Mouse (Mus musculus) liver, embryonic 15.5 days (tissue): Measurements from ENCODE around the gene Dhrs3. TPM values are rescaled to one million over a fixed set of nuclear protein-coding genes. Genes with fewer than 3 reads are reported as not detected.

ENCODE experiments used
- ATAC-seq: fragments of 200-750 bp; cut with Nextera tagmentation; 2 replicates; pipeline ENCODE4 v1.8.0; 2017; ENCODE audit warnings: moderate number of reproducible peaks, mild to moderate bottlenecking, moderate library complexity; ENCODE audit not compliant: insufficient read depth
- H3K27ac ChIP-seq: fragments of 300-500 bp; sonication (generic); replicated peaks from 2 replicates; pipeline ENCODE4 v1.5.1; 2015; ENCODE audit warnings: mild to moderate bottlenecking, inconsistent platforms
- H3K27me3 ChIP-seq: fragments of 300-500 bp; sonication (generic); 2 replicates; pipeline ENCODE4 v1.6.1; 2015; ENCODE audit warnings: mild to moderate bottlenecking, inconsistent platforms
- H3K36me3 ChIP-seq: fragments of 300-500 bp; sonication (generic); replicated peaks from 2 replicates; pipeline ENCODE4 v1.6.1; 2015; ENCODE audit warnings: moderate library complexity, mild to moderate bottlenecking, inconsistent platforms
- H3K4me1 ChIP-seq: fragments of 300-500 bp; sonication (generic); replicated peaks from 2 replicates; pipeline ENCODE4 v1.6.1; 2015; ENCODE audit warnings: inconsistent platforms
- H3K4me2 ChIP-seq: fragments of 300-500 bp; sonication (generic); 2 replicates; pipeline ENCODE4 v1.6.1; 2015; ENCODE audit warnings: moderate library complexity, mild to moderate bottlenecking, inconsistent platforms
- H3K4me3 ChIP-seq: fragments of 300-500 bp; sonication (generic); replicated peaks from 2 replicates; pipeline ENCODE4 v1.5.1; 2015; ENCODE audit warnings: mild to moderate bottlenecking, inconsistent platforms
- H3K9ac ChIP-seq: fragments of 300-500 bp; sonication (generic); 2 replicates; pipeline ENCODE4 v1.6.1; 2015; ENCODE audit warnings: moderate library complexity, mild to moderate bottlenecking, inconsistent platforms
- H3K9me3 ChIP-seq: fragments of 300-500 bp; sonication (generic); replicated peaks from 2 replicates; pipeline ENCODE4 v1.6.1; 2016; ENCODE audit warnings: inconsistent platforms
- WGBS: fragments of 180-500 bp; shearing (Covaris S2); methylation state at CpG from one replicate; pipeline ENCODE4 v1.1.7; 2015; ENCODE audit warnings: mixed read lengths; ENCODE audit not compliant: insufficient replicate concordance; 5-methylcytosine and 5-hydroxymethylcytosine counted together
- polyA plus RNA-seq: library from polyadenylated mRNA; unstranded; fragments of >200 nt; fragmentation: Nextera tagmentation; extraction: Ambion mirVana; gene quantifications from 2 replicates; pipeline ENCODE4 v1.2.1, GENCODE M21; 2015

Gene Dhrs3
- polyA plus RNA-seq, 1 experiment from 2014 or later: 27.6 TPM

GRCm38 (mm10) chr4:144957721-144958120, 65.1 kb downstream of the Dhrs3 start:
- Histone ChIP-seq H3K4me2 (no peak overlapping the region), H3K4me1 (peaks cover 24% of the 10 kb centered on the region), H3K9ac (no peak overlapping the region), H3K9me3 (no peaks in the 10 kb centered on the region), H3K36me3 (no peaks in the 10 kb centered on the region), H3K27me3 (no peaks in the 10 kb centered on the region), H3K27ac (peak overlapping the region; percentile 59), H3K4me3 (no peak overlapping the region)
- WGBS: 60% methylated on average over 2 of the region's 2 CpGs
- 0 out of 2 replicates have a peak, but pooled peaks have one; percentile 10 for ATAC-seq

GRCm38 (mm10) chr4:144960188-144960904, 67.7 kb downstream of the Dhrs3 start:
- Histone ChIP-seq H3K9me3 (no peaks in the 10 kb centered on the region), H3K4me2 (peak overlapping the region; percentile 23), H3K4me3 (no peak overlapping the region)

GRCm38 (mm10) chr4:144961232-144961631, 68.6 kb downstream of the Dhrs3 start:
- ATAC-seq: no peak
- no peaks in the 10 kb centered on the region for H3K36me3 ChIP-seq
- H3K4me1 ChIP-seq: peaks cover 20% of the 10 kb centered on the region
- no peak overlapping the region for H3K9ac ChIP-seq
- H3K27me3 ChIP-seq: no peaks in the 10 kb centered on the region
- 72% methylated on average over 4 of the region's 4 CpGs for WGBS
- H3K4me2 ChIP-seq: no peak overlapping the region
- H3K27ac ChIP-seq: peak overlapping the region; percentile 72
- no peaks in the 10 kb centered on the region for H3K9me3 ChIP-seq
- no peak overlapping the region for H3K4me3 ChIP-seq

More at GRCm38 (mm10) chr4:144960188-144960904, 67.7 kb downstream of the Dhrs3 start:
- H3K4me1 ChIP-seq: peaks cover 20% of the 10 kb centered on the region
- WGBS: 54% methylated on average over 8 of the region's 8 CpGs
- peak; percentile 68 for ATAC-seq
- no peak overlapping the region for H3K9ac ChIP-seq
- H3K27ac ChIP-seq: peak overlapping the region; percentile 72
- no peaks in the 10 kb centered on the region for H3K27me3 ChIP-seq
- H3K36me3 ChIP-seq: no peaks in the 10 kb centered on the region

GRCm38 (mm10) chr4:144961696-144962095, 69.1 kb downstream of the Dhrs3 start:
- 69% methylated on average over 3 of the region's 3 CpGs for WGBS
- Histone ChIP-seq H3K36me3 (no peaks in the 10 kb centered on the region), H3K9me3 (no peaks in the 10 kb centered on the region), H3K9ac (no peak overlapping the region), H3K4me1 (peaks cover 16% of the 10 kb centered on the region), H3K27ac (peak overlapping the region; percentile 72), H3K4me2 (no peak overlapping the region), H3K27me3 (no peaks in the 10 kb centered on the region), H3K4me3 (no peak overlapping the region)
- no peak for ATAC-seq

- Histone ChIP-seq H3K27ac (no peak overlapping the region), H3K4me3 (no peak overlapping the region), H3K36me3 (peaks cover 8% of the 10 kb centered on the region; the same call in 1 of the 2 replicates), H3K27me3 (no peaks in the 10 kb centered on the region), H3K9ac (no peak overlapping the region), H3K4me1 (peaks cover 6% of the 10 kb centered on the region; the same call in 1 of the 2 replicates), H3K9me3 (no peaks in the 10 kb centered on the region), H3K4me2 (no peak overlapping the region)
- 61% methylated on average over 2 of the region's 2 CpGs for WGBS
- ATAC-seq: no peak
Measured at GRCm38 (mm10) chr4:144965255-144965654, 72.6 kb downstream of the Dhrs3 start.

- H3K27me3 ChIP-seq: no peaks in the 10 kb centered on the region
- no peak overlapping the region for H3K4me2 ChIP-seq
- H3K4me3 ChIP-seq: no peak overlapping the region
- ATAC-seq: no peak
- H3K4me1 ChIP-seq: no peaks in the 10 kb centered on the region
- peaks cover 8% of the 10 kb centered on the region; the same call in 1 of the 2 replicates for H3K36me3 ChIP-seq
- no peak overlapping the region for H3K9ac ChIP-seq
- H3K27ac ChIP-seq: no peak overlapping the region
- no peaks in the 10 kb centered on the region for H3K9me3 ChIP-seq
- WGBS: 91% methylated on average over 3 of the region's 3 CpGs
Measured at GRCm38 (mm10) chr4:144968371-144968770, 75.7 kb downstream of the Dhrs3 start.

- Histone ChIP-seq H3K27ac (no peak overlapping the region), H3K27me3 (no peaks in the 10 kb centered on the region), H3K9me3 (no peaks in the 10 kb centered on the region), H3K4me2 (no peak overlapping the region), H3K36me3 (peaks cover 8% of the 10 kb centered on the region; the same call in 1 of the 2 replicates), H3K9ac (no peak overlapping the region), H3K4me3 (no peak overlapping the region), H3K4me1 (no peaks in the 10 kb centered on the region)
- 58% methylated on average over 6 of the region's 6 CpGs for WGBS
- no peak for ATAC-seq
Measured at GRCm38 (mm10) chr4:144969030-144969429, 76.4 kb downstream of the Dhrs3 start.

GRCm38 (mm10) chr4:144971048-144971447, 78.4 kb downstream of the Dhrs3 start:
- Histone ChIP-seq H3K9me3 (no peaks in the 10 kb centered on the region), H3K27ac (no peak overlapping the region), H3K9ac (no peak overlapping the region), H3K4me1 (no peaks in the 10 kb centered on the region), H3K4me2 (no peak overlapping the region), H3K36me3 (peaks cover 8% of the 10 kb centered on the region; the same call in 1 of the 2 replicates), H3K27me3 (no peaks in the 10 kb centered on the region), H3K4me3 (no peak overlapping the region)
- WGBS: 56% methylated on average over 2 of the region's 2 CpGs
- ATAC-seq: no peak

- no peak overlapping the region for H3K4me2 ChIP-seq
- no peak overlapping the region for H3K27ac ChIP-seq
- H3K9me3 ChIP-seq: no peaks in the 10 kb centered on the region
- no peak for ATAC-seq
- H3K9ac ChIP-seq: no peak overlapping the region
- no peaks in the 10 kb centered on the region for H3K27me3 ChIP-seq
- H3K4me1 ChIP-seq: no peaks in the 10 kb centered on the region
- H3K4me3 ChIP-seq: no peak overlapping the region
- H3K36me3 ChIP-seq: peaks cover 8% of the 10 kb centered on the region; the same call in 1 of the 2 replicates
- WGBS: 68% methylated on average over 6 of the region's 6 CpGs
Measured at GRCm38 (mm10) chr4:144972948-144973720, 80.5 kb downstream of the Dhrs3 start.

GRCm38 (mm10) chr4:144974458-144974857, 81.8 kb downstream of the Dhrs3 start:
- ATAC-seq: no peak

GRCm38 (mm10) chr4:144975505-144975904, 82.9 kb downstream of the Dhrs3 start:
- H3K4me1 ChIP-seq: peaks cover 8% of the 10 kb centered on the region; the same call in 1 of the 2 replicates
- no peak overlapping the region for H3K4me2 ChIP-seq
- no peaks in the 10 kb centered on the region for H3K27me3 ChIP-seq
- no peaks in the 10 kb centered on the region for H3K9me3 ChIP-seq
- 79% methylated on average over 2 of the region's 2 CpGs for WGBS
- H3K9ac ChIP-seq: no peak overlapping the region
- no peaks in the 10 kb centered on the region for H3K36me3 ChIP-seq
- no peak for ATAC-seq
- no peak overlapping the region for H3K27ac ChIP-seq
- H3K4me3 ChIP-seq: no peak overlapping the region

More at GRCm38 (mm10) chr4:144974458-144974857, 81.8 kb downstream of the Dhrs3 start:
- 59% methylated on average over 3 of the region's 3 CpGs for WGBS
- H3K27ac ChIP-seq: no peak overlapping the region
- no peaks in the 10 kb centered on the region for H3K27me3 ChIP-seq
- H3K4me2 ChIP-seq: no peak overlapping the region
- H3K4me1 ChIP-seq: peaks cover 1% of the 10 kb centered on the region; the same call in 1 of the 2 replicates
- peaks cover 6% of the 10 kb centered on the region; the same call in 1 of the 2 replicates for H3K36me3 ChIP-seq
- H3K9me3 ChIP-seq: no peaks in the 10 kb centered on the region
- no peak overlapping the region for H3K9ac ChIP-seq
- no peak overlapping the region for H3K4me3 ChIP-seq
